Mouse (Mus musculus): ENCODE data around the gene Egfl8.
A peak's percentile ranks its signal among the peaks of the same experiment; 100 is the strongest.

Egfl8 gene

DNA sequence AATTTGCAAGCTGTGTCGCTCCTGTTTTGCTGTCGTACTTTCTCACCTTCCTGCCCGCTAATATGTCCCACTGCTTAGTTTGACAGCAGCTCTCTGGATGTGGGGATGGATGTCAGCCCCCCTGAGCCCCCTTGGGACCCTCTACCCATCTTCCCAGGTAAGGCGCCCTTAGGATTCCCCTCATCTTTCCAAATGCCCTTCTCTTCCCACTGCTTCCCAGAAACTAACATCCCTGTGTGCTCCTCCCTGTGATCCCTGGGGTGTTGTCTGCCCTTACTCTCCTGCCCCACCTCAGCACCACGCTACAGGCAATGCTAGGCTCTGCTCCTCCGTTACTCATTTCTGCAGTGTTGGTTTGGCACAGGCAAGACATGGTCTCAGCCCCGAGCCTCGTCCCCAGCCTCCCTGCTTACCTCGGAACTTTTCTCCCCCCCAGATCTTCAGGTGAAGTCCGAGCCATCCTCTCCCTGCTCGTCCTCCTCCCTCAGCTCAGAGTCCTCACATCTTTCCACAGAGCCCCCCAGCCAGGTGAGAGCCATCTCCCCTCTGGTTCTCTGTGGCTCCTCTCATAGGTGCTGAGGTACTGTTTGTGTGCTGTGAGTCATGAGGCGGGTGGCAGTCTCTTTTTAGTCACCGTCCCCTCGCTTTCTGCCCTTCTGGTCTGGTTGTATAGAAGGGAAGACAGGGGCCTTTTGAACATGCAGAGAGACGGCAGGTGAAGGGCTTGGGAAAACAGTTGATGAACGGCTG is 32.5 kb upstream of the Egfl8 start:
- DNase-seq (ENCODE audit: low spot score): no peak

DNA sequence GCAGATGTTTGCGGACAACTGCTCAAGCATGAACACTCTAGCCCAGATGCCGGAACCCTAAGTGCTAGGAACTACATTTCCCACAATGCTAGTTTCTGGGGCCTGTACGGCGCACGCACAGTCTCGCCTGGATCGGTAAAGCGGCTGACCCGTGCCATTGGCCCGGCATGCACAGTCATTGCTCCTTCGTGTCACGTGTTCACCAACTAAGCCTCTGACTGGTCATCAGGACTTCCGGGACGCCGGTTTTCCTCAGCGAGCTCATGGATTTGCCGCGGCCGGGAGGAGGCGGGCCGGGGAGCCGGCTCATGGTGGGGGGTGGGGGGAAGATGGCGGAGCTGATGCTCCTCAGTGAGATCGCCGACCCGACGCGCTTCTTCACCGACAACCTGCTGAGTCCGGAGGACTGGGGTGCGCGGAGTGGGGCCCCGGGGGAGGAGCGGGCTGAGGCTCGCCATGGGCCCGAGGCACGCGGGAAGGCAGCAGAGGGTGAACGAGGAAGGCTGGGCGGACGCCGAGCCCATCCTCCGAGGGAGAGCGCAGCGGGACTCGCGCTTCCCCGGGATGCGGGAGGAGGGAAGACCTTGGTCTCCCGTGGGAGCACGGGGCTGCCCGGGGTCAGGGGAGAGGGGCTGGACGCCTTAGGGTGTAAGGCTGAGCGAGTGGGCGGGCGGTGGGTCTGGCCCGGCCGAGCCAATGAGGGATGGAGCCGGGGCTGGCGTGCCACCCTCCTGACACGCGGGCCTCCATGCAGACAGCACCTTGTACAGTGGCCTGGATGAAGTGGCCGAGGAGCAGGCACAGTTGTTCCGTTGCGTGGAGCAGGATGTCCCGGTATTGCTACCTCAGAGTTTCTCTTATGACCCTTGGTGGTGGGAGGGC is 31.4 kb upstream of the Egfl8 start, which contains the start of gene Atf6b:
Gene Atf6b (plus strand): TSS at position 241 of the 882 bp plus-strand sequence.
- peak; percentile 80 for DNase-seq (ENCODE audit: low spot score)

DNA sequence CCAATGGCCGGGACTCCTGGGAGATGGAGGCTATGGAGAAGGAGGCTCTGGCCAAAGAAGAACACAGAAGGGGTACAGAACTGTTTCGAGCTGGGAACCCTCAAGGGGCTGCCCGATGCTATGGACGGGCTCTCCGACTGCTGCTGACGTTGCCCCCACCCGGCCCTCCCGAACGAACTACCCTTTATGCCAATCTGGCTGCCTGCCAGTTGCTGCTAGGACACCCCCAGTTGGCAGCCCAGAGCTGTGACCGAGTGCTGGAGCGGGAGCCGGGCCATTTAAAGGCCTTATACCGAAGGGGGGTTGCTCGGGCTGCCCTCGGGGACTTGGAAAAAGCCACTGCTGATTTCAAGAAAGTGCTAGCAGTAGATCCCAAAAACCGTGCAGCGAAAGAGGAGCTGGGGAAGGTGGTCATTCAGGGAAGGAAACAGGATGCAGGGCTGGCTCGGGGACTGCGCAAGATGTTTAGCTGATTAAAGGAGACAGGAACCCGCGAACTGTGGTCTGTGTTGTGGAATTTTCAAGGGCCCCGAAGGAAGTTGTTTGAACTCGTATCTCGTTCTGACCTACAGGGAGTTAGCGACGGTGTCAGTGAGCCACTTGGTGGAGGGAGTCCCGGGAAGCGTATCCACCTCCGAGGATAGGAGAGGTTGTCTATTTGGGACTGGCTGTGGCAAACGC is 30.2 kb upstream of the Egfl8 start:
- DNase-seq (ENCODE audit: low spot score): no peak

DNA sequence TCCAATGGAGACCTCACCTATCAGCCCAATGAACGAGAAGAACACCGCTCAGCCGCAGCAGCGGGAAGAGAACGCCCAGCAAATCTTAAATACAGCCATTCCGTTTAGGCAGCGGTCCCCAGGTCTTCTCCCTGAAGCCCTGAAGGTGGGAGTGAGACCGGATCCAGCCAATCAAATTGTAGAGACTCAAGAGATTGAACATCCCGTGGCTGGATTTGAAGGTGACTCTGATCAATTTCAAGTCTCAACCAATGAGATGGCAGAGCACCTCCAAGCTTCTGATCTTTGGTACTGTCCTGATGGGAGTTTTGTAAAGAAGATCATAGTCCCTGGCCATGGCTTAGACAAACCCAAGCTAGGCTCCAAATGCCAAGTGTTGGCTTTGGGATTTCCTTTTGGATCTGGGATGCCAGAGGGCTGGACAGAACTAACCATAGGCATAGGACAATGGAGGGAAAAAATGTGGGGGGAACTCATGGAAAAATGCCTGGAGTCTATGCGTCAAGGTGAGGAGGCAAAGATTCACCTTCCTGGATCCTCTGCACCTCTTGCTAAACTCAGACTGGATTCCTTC is 29.6 kb upstream of the Egfl8 start:
- DNase-seq (ENCODE audit: low spot score): no peak

DNA sequence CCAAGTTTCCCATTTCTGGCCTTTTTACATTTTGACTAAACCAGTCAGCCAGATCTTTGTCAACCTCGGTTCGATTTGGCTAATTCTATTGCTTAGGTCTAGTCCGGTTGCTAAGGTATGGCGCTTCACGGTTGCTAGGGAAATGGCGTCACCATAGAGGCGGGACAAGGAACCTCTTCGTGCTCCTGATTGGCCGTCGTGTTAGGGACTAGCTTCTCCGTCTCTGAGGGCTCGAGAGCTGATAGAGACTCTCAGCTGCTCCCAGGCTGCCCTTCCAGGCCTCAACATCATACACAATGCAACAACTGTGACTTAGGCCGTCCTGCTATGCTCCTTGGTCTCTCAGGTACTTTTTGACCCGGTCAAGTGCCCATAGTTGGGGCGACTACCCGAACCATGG is 28.8 kb upstream of the Egfl8 start, which contains the start of gene Fkbpl:
Gene Fkbpl (plus strand): TSS at position 157 of the 400 bp plus-strand sequence.
- DNase-seq (ENCODE audit: low spot score): peak; percentile 97

DNA sequence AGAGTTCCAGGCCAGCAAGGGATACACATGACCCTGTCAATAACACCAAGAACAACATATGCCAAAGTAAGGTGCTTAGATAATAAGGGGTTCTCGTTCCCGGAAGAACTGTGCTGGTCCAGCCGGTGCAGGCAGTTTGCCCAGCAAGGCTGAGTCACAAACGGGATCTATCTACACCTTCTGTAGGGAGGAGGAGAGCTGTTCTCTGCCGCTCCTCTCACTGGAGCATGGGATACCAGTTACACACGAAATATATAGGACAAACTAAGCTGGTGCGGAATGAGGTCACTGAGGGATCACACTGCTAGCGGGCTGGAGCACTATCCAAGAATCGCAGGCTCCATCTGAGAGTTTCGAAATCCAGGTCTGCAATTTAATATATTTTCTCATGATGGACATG is 28.2 kb upstream of the Egfl8 start:
- DNase-seq (ENCODE audit: low spot score): no peak

DNA sequence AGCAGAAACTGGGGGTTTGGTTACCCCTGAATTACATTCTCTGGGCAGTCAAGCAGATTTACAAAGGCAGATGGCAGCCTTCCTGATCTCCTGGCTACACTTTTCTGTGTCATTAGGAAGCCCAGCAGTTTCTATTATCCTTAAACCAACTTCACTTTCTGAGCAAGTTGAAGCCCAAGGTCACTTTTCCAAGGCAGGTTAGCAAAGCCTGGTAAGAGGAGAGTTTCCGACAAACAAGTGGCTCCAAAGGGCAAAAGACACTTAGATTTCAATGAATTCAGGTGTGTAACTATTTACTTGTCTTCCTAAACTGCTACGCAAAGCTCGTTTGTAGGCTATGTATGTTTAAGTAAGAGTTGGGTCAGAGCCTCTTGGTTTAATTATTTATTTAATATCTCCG is 27.6 kb upstream of the Egfl8 start:
- DNase-seq (ENCODE audit: low spot score): no peak

DNA sequence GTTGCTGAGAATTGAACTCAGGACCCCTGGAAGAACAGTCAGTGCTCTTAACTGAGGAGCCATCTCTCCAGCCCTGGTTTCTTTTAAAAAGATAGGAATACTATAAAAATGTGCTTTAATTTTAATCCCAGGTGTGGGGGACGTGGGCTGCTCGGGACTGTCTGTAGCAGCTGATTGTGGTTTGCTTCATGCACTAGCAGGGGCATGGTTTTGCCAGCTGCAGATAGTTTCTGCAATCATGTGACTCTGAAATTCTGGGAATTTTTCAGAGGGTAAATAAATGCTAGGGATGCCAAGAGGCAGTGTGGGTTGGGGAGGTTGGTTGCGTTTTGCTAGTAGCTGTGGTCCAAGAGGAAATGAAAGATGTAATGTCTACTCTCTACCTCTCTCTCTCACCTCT is 26.2 kb upstream of the Egfl8 start:
- DNase-seq (ENCODE audit: low spot score): no peak

DNA sequence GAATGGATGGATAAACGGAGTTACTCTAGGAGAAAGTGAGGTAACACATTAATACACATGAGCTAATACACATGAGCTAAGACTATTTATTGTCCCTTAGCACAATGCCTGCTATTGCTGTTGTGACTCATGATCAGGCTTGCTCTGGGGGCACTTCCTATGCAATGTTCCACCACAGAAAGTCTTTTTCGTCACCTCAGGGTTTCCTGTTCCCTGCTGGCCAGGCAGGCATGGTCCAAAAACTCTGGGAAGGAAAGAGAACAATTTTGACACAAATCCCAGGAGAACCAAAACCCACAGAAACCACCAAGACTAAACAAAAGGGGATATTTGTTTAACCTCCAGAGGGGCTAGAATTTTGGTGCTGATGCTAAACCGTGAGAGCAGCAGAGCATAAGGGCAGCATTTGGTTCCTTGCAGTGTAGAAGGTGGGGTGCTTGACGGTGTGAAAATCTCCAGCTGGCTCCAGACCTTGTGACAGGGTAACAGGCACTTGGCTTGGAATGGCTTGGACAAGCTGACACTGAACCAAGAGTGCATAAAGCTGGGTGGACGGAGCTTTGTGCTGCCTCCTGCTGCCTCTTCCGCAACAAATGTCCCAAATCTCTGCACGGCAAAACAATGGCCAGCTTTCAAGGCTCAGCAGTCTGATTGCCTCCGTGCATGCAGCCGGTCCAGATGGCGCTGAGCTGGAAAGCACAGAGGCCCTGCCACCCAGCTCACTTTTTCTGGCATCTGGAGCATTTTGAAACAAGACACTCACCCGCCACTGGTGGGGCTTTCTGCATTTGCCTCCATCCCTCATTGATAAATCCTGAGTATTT is 25.2 kb upstream of the Egfl8 start:
- DNase-seq (ENCODE audit: low spot score): no peak

DNA sequence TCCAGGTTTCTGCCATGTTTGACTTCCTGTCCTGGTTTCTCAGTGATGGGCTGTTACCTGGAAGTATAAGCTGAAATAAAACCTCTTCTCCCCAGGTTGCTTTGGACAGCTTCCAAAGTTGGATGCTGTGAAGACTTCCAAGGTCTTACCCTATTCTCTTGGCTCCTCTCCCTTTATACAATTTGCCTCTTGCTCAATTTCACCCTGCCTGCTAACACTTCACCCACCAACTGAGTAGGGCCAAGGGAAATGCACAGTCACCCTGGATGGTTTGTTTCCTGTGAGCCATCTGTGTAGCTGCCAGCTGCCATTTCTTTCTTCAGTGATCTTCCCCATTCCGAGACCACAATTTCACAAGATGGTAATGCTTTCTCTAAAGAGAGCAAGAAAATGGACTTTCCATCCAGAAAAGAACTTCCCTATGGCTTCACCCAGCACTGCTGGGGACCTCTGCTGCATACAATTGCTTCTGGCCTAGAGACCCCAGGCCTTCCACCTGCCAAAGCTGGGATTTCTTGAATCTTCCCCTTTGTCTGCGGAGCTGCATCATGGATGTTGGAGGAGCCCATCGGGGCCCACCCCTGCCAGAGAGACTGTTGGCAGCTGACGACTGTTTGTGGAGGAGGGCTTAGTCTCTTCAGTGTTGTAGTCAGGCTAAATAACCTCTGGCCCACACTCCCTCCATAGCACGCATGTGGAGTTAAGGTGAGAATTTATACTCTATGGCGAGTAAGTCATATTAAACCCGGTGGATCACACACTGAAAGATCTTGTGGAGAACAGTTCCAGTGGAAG is 23.9 kb upstream of the Egfl8 start:
- no peak for DNase-seq (ENCODE audit: low spot score)

DNA sequence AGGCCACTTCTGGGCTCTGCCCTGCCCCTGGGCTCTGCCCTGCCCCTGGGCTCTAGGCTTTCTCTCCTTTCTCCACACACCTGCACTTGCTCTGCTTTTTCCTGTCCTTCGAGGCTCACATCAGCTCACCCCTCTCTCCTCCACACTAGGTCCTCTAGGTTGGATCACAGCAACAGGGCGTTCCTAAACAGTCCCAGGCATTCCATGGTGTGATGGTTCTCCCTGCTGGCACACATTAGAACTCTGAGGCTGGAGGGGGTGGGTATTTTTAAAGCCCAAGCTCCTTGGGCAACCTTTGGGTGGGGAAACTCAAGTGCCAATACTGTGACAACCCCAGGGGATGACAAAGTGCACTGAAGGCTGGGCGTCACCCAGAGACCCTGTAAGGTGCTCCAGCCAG is 21.7 kb upstream of the Egfl8 start:
- no peak for DNase-seq (ENCODE audit: low spot score)

DNA sequence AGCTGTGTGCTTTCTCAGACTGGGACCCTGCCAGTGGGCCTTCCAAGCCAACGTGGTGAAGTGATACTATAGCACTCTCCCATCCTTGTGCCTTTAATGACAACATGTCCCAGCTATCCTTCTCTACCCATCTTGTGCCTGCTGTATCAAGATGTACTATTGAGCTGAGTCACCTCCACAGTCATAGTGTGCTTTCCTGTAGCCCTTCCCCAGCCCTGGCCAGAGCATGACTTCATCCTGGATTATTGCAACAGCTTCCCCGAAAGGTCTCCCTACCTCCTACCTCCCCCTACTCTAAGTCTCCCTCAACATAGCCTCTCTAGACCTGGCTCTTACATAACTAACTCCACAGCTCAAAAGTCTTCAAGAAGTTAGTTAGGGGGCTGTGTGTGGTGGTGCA is 19.9 kb upstream of the Egfl8 start:
- DNase-seq (ENCODE audit: low spot score): no peak

DNA sequence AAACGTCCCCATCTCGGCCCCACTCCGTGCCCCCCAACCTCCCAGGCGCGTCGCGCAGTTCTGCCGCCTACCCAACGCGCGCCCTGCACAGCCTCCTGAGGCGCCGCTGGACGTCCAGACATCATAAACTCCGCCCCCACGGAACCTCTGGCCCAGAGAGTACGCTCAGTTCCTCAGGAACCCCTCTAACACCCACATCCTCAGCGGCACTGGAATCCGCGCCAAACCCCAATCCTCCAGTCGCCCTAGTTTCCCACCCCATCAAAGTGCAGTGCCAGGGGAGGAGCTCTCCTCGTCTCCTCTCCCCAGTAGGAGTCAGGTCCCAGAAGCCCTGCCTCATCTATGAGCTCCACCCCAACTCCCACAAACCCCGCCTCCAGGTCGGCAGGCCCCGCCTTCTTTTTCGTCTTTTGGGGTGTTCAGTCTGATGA is 16.5 kb upstream of the Egfl8 start:
- peak; percentile 69 for DNase-seq (ENCODE audit: low spot score)

DNA sequence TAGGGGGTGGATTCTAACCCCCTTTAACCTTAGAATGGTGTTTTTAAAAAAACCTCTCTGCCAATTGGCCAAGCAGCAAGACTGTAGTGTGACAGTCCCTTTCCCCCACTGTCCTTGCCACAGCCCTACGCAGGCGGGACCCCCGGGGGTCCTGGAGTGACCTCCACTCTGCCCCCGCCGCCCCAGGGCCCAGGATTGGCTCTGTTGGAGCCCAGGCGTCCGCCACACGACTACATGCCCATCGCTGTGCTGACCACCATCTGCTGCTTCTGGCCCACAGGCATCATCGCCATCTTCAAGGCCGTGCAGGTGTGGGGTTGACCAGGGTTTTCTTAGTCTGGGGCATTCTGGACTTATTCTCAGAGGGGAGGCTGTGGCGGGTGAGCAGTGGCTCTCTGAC is 15.9 kb upstream of the Egfl8 start:
- no peak for DNase-seq (ENCODE audit: low spot score)

DNA sequence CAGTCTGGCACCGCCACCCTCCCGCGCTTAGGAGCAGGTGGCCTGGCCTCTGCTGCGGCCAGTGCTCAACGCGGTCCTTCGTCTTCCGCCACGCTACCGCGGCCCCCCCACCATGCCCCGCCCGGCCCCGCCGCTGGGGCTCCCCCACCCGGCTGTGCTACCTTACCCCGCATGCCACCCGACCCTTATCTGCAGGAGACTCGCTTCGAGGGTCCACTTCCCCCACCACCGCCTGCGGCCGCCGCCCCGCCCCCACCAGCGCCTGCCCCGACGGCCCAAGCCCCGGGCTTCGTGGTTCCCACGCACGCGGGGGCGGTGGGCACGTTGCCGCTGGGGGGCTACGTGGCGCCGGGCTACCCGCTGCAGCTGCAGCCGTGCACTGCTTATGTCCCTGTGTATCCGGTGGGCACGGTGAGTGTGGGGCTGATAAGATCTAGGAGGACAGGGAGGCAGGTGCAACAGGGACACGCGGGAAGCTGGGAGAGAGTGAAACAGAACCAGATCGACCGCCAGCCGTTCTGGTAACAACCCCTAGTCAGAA is 15.1 kb upstream of the Egfl8 start:
- no peak for DNase-seq (ENCODE audit: low spot score)

DNA sequence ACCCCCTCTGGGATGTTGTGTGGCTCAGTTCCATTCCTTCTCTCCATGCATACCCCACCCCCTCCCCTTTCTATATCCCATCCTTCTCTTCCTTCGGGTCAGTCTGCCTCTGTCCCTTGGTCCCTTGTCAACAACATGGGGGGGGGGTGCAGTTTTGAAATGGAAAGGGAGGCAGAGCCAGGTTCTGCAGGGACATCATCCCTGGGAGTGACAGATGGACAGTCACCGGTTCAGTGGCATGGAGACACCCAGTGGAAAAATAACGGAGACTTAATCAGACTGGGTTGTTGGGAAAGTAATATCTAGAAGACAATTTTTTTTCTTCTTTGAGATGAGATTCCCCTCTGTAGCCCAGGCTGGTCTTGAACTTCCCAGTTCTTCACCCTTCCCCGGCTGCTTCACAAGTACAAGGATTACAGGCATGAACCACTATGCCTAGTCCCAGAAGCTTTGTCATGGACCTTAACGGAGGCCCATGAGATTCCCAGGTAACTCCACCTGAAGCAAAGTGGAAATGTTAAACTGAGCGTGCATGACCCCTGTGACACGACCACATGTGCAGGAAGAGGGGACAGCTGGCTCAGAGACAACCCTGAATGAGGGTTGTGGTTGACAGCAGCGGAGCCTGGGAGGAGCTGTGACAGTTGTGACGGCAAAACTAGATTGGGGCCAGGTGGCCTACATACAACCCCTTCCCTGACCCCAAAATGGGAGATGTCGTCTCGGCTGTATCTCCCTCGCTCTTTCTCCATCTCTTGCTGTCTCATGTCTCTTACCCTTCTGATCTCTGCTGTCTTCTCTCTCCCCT is 14.2 kb upstream of the Egfl8 start:
- no peak for DNase-seq (ENCODE audit: low spot score)

DNA sequence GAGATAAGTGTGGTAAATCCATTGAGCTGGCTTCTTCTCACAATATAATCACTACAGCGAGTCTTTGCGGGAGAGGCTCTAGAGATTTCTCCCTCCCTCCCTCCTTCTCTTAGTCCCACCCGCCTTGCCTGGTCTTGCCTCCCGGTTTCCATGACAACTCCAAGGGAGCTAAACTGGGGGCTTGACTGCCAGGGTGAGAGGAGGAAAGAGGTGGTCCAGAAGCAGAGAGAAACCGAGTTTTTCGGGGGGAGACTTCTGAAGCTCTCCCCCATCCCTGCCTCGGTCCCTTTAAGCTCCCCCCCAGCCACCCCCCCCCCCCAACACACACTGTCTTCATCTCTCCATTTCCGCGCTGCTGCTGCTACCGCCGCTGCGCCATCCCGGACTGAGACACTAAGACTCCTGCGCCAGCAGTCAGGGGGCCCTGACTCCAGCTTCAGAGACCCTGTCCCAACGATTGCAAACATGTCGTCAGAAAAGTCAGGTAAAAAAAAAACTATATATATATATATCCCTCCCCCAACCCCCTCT is 13.5 kb upstream of the Egfl8 start, which contains the start of gene Prrt1:
Gene Prrt1 (plus strand): TSS at position 313 of the 531 bp plus-strand sequence.
- no peak for DNase-seq (ENCODE audit: low spot score)

DNA sequence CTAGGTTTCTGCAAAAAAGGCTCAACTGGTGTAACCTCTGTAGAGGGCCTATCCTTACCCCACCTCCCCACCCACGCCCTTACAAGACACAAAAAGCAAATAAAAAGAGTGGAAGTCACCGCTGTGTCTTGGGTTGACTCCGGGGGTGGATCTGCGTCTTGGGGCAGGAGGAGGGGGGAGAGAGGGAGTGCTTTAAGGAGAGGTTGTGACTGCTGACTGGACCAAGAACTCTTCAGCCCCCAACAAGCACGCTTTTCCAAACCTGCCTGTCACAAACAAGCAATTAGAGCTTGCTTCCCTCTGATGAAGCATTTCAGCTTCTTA is 12.8 kb upstream of the Egfl8 start:
- no peak for DNase-seq (ENCODE audit: low spot score)

Data from ovary, postnatal 14 days (tissue).